Mouse (Mus musculus): ENCODE data around the gene Gm3045. TPM values are rescaled to one million over a fixed set of nuclear protein-coding genes. Genes with fewer than 3 reads are reported as not detected.
A peak's percentile ranks its signal among the peaks of the same experiment; 100 is the strongest.

Gm3045 gene
- polyA plus RNA-seq, 1 experiment from 2014 or later = not detected

DNA sequence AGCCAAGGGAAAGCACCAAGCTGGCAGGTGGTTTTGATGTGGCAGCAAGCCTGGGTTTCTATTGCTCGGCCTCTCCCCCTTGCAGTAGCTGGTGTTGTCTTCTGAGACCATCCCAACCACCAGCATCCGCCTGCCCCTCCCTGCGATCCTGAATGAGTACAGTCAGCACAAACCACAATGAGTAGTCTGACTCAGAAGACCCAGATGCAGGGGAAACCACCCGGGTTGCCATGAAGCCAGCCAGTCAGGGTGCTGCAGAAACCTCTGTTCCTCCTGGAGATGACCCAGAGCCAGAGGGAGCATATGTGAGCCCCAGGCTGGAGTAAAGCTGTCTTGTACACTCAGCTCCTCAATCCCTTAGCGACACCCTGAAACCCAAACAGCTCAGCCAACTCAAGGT is 50.4 kb downstream of the Gm3045 start:
- no peaks in the 10 kb centered on the region for H3K27me3 ChIP-seq (ENCODE audit: insufficient read depth, low read length)
- peaks cover 2% of the 10 kb centered on the region; the same call in 1 of the 2 replicates for H3K4me1 ChIP-seq (ENCODE audit: insufficient read depth)
- no peak overlapping the region for H3K4me2 ChIP-seq (ENCODE audit: low read depth, low read length)
- TF ChIP-seq EP300 (IDR thresholded peaks at IDR 0.05; ENCODE audit: low read depth) (no peak), CTCF (IDR thresholded peaks at IDR 0.05; ENCODE audit: low read depth) (no peak)
- H3K9ac ChIP-seq (replicated peaks) = no peak overlapping the region
- ATAC-seq (no peak), DNase-seq (no peak)
- H3K27ac ChIP-seq (ENCODE audit: low read depth) = no peak overlapping the region
- no peak overlapping the region for H3K4me3 ChIP-seq (ENCODE audit: low read depth, low read length)
- H3K9me3 ChIP-seq (ENCODE audit: low read length) = no peaks in the 10 kb centered on the region
- H3K36me3 ChIP-seq (replicated peaks; ENCODE audit: insufficient read depth, low read length) = no peaks in the 10 kb centered on the region
- WGBS (ENCODE audit: insufficient replicate concordance) = 41% methylated on average over 5 of the region's 5 CpGs

DNA sequence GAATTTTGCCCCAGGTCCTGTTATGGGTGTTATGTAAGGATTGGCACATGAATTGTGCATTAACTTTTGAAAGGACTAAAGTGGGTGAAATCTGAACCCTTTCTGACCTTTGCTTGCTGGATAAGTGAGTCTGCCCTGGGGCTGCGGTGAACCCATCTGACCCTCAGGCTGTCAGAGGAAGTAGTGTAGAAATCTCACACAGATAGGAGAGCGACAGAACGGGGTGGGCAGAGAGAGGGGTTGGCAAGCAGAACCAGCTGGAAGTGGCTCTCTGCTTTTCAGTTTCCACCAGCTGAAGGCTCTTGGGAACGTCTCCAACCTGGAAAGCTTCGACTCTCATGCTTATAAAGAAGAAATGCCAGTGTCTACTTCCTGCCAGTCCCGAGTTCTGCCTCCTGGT is 50.9 kb downstream of the Gm3045 start:
- Histone ChIP-seq H3K4me2 (ENCODE audit: low read depth, low read length) (no peak overlapping the region), H3K36me3 (replicated peaks; ENCODE audit: insufficient read depth, low read length) (no peaks in the 10 kb centered on the region), H3K4me3 (ENCODE audit: low read depth, low read length) (no peak overlapping the region), H3K9me3 (ENCODE audit: low read length) (no peaks in the 10 kb centered on the region), H3K27ac (ENCODE audit: low read depth) (no peak overlapping the region), H3K4me1 (ENCODE audit: insufficient read depth) (peaks cover 2% of the 10 kb centered on the region; the same call in 1 of the 2 replicates), H3K27me3 (ENCODE audit: insufficient read depth, low read length) (no peaks in the 10 kb centered on the region), H3K9ac (replicated peaks) (no peak overlapping the region)
- WGBS (ENCODE audit: insufficient replicate concordance) = 13% methylated on average over 6 of the region's 6 CpGs
- DNase-seq = no peak
- ATAC-seq = peak; percentile 56
- TF ChIP-seq CTCF (IDR thresholded peaks at IDR 0.05; ENCODE audit: low read depth) (no peak), EP300 (IDR thresholded peaks at IDR 0.05; ENCODE audit: low read depth) (no peak)

- H3K9me3 ChIP-seq (ENCODE audit: low read length) = no peaks in the 10 kb centered on the region
- no peak overlapping the region for H3K4me3 ChIP-seq (ENCODE audit: low read depth, low read length)
- no peak overlapping the region for H3K4me2 ChIP-seq (ENCODE audit: low read depth, low read length)
- 73% methylated on average over 6 of the region's 6 CpGs for WGBS (ENCODE audit: insufficient replicate concordance)
- DNase-seq (no peak), ATAC-seq (no peak)
- TF ChIP-seq EP300 (IDR thresholded peaks at IDR 0.05; ENCODE audit: low read depth) (no peak), CTCF (IDR thresholded peaks at IDR 0.05; ENCODE audit: low read depth) (no peak)
- no peaks in the 10 kb centered on the region for H3K36me3 ChIP-seq (replicated peaks; ENCODE audit: insufficient read depth, low read length)
- H3K27ac ChIP-seq (ENCODE audit: low read depth) = no peak overlapping the region
- peaks cover 2% of the 10 kb centered on the region; the same call in 1 of the 2 replicates for H3K4me1 ChIP-seq (ENCODE audit: insufficient read depth)
- H3K27me3 ChIP-seq (ENCODE audit: insufficient read depth, low read length) = no peaks in the 10 kb centered on the region
- H3K9ac ChIP-seq (replicated peaks) = no peak overlapping the region
Measured at GRCm38 (mm10) chr13:56478027-56478426, 51.6 kb downstream of the Gm3045 start.

GRCm38 (mm10) chr13:56482146-56482545 is 55.8 kb downstream of the Gm3045 start, which contains the start of gene Il9:
Gene Il9, minus strand, starts transcription at chr13:56482246.
- H3K4me2 ChIP-seq (ENCODE audit: low read depth, low read length) = no peak within 1 kb of the TSS

More at GRCm38 (mm10) chr13:56482146-56482545, 55.8 kb downstream of the Gm3045 start, which contains the start of gene Il9:
- WGBS (ENCODE audit: insufficient replicate concordance) = 60% methylated on average over 3 of the region's 3 CpGs
- H3K4me1 ChIP-seq (ENCODE audit: insufficient read depth) = peaks cover 2% of the 10 kb centered on the region; the same call in 1 of the 2 replicates
- no peaks in the 10 kb centered on the region for H3K27me3 ChIP-seq (ENCODE audit: insufficient read depth, low read length)
- no peaks in the 10 kb centered on the region for H3K9me3 ChIP-seq (ENCODE audit: low read length)
- no peak within 1 kb of the TSS for H3K9ac ChIP-seq (replicated peaks)
- H3K36me3 ChIP-seq (replicated peaks; ENCODE audit: insufficient read depth, low read length) = no peaks in the 10 kb centered on the region
- no peak for ATAC-seq
- no peak for TF ChIP-seq EP300 (IDR thresholded peaks at IDR 0.05; ENCODE audit: low read depth)
- TF ChIP-seq CTCF (IDR thresholded peaks at IDR 0.05; ENCODE audit: low read depth) = no peak
- no peak within 1 kb of the TSS for H3K4me3 ChIP-seq (ENCODE audit: low read depth, low read length)
- DNase-seq = no peak
- no peak within 1 kb of the TSS for H3K27ac ChIP-seq (ENCODE audit: low read depth)

Other genes starting within 250 kb of the Gm3045 start
- gene Tifab, start 247.7 kb upstream of the Gm3045 start, polyA plus RNA-seq (2015; fragmentation: Nextera tagmentation; extraction: Ambion mirVana) = 6.8 and 8.2 TPM in 2 replicates
- not detected in 2 replicates for gene Neurog1, start 174.4 kb upstream of the Gm3045 start, polyA plus RNA-seq (2015; fragmentation: Nextera tagmentation; extraction: Ambion mirVana)
- 0.06 and 0.12 TPM in 2 replicates for gene Cxcl14, start 130.0 kb upstream of the Gm3045 start, polyA plus RNA-seq (2015; fragmentation: Nextera tagmentation; extraction: Ambion mirVana)
- 1.5 and 1.6 TPM in 2 replicates for gene Slc25a48, start 11.8 kb downstream of the Gm3045 start, polyA plus RNA-seq (2015; fragmentation: Nextera tagmentation; extraction: Ambion mirVana)
- gene Il9, start 55.7 kb downstream of the Gm3045 start, polyA plus RNA-seq (2015; fragmentation: Nextera tagmentation; extraction: Ambion mirVana) = not detected in 2 replicates
- gene Fbxl21, start 95.9 kb downstream of the Gm3045 start, polyA plus RNA-seq (2015; fragmentation: Nextera tagmentation; extraction: Ambion mirVana) = 1.2 and 1.5 TPM in 2 replicates
- 79.5 and 93.6 TPM in 2 replicates for gene Lect2, start 121.9 kb downstream of the Gm3045 start, polyA plus RNA-seq (2015; fragmentation: Nextera tagmentation; extraction: Ambion mirVana)
- gene Tgfbi, start 182.9 kb downstream of the Gm3045 start, polyA plus RNA-seq (2015; fragmentation: Nextera tagmentation; extraction: Ambion mirVana) = 24.9 and 26.8 TPM in 2 replicates

Measured in liver, postnatal 0 days (tissue).